Mouse (Mus musculus) heart, adult 2 months (tissue): ENCODE measurements around the gene Pafah1b3. TPM values are rescaled to one million over a fixed set of nuclear protein-coding genes. Genes with fewer than 3 reads are reported as not detected.

Experiments
- DNase-seq, 2 experiments: peaks; one replicate each; pipeline ENCODE4 v3.0.0; 2021
- H3K27ac ChIP-seq: fragments of 200-600 bp; 2 replicates; pipeline ENCODE4 v1.8.1; 2022
- H3K27me3 ChIP-seq: fragments of 200-500 bp; 2 replicates; pipeline ENCODE4 v1.6.1; 2012; ENCODE audit warnings: mild to moderate bottlenecking, low read length, inconsistent platforms, mixed read lengths; ENCODE audit not compliant: control insufficient read depth, insufficient read depth
- H3K36me3 ChIP-seq: fragments of 200-500 bp; 2 replicates; pipeline ENCODE4 v1.6.1; 2012; ENCODE audit warnings: low read length, inconsistent platforms; ENCODE audit not compliant: control insufficient read depth, insufficient read depth
- H3K4me1 ChIP-seq: fragments of 200-500 bp; 2 replicates; pipeline ENCODE4 v1.6.1; 2011; ENCODE audit warnings: low read length; ENCODE audit not compliant: control insufficient read depth, insufficient read depth
- H3K4me3 ChIP-seq: fragments of 200-600 bp; 2 replicates; pipeline ENCODE4 v1.8.1; 2022
- H3K79me2 ChIP-seq: fragments of 200-500 bp; replicated peaks from 2 replicates; pipeline ENCODE4 v1.6.1; 2012; ENCODE audit warnings: mild to moderate bottlenecking, inconsistent platforms, low read length, moderate library complexity, mixed read lengths; ENCODE audit not compliant: control insufficient read depth, insufficient read depth
- H3K9ac ChIP-seq: fragments of 200-500 bp; 2 replicates; pipeline ENCODE4 v1.6.1; 2012; ENCODE audit warnings: low read depth, mild to moderate bottlenecking, control low read depth, inconsistent platforms, low read length, mixed read lengths
- CTCF ChIP-seq: fragments of 200-600 bp; IDR thresholded peaks from 2 replicates; pipeline ENCODE4 v1.8.1; 2022; ENCODE audit warnings: antibody characterized with exemption, mild to moderate bottlenecking, moderate library complexity
- EP300 ChIP-seq: fragments of 200-500 bp; IDR thresholded peaks from 2 replicates; pipeline ENCODE4 v1.6.1; 2011; ENCODE audit warnings: low read depth, low read length, control low read depth; ENCODE audit not compliant: insufficient read depth
- POLR2A ChIP-seq: fragments of 200-500 bp; IDR thresholded peaks from 2 replicates; pipeline ENCODE4 v1.6.1; 2011; ENCODE audit warnings: mild to moderate bottlenecking, low read depth, low read length, control low read depth; ENCODE audit not compliant: insufficient read depth
- WGBS: fragments of 180-500 bp; shearing (Covaris S2); methylation state at CpG from one replicate; pipeline ENCODE4 v1.1.7; 2018; 5-methylcytosine and 5-hydroxymethylcytosine counted together
- intact Hi-C: fragments of 180-260 bp; cut with DNase I; formaldehyde crosslinking; loops from one replicate; pipeline ENCODE4 v1.15.1; 2025
- polyA plus RNA-seq: library from polyadenylated mRNA; depleted of rRNA; stranded (reverse); fragments of >200 nt; gene quantifications from 2 replicates; pipeline ENCODE4 v1.2.3, GENCODE M21; 2012
- total RNA-seq, 2 experiments: library from RNA; stranded (reverse); gene quantifications; 2 replicates each; pipeline ENCODE4 v1.2.3; 2021

The Pafah1b3 gene
- total and polyA plus RNA-seq, 3 experiments, result 2.4 to 9.3 (median 3.1) TPM

GRCm38 (mm10) chr7:25281734-25282601 lies 15.8 kb downstream of the Pafah1b3 start:
- under 1% methylated on average over 77 of the region's 108 CpGs for WGBS
- Histone ChIP-seq H3K4me3 (peak overlapping the region; percentile 87), H3K9ac (peak overlapping the region; percentile 86), H3K27ac (peak overlapping the region; percentile 98), H3K79me2 (no peaks in the 10 kb centered on the region), H3K27me3 (no peaks in the 10 kb centered on the region), H3K36me3 (peaks cover 3% of the 10 kb centered on the region; the same call in 1 of the 2 replicates), H3K4me1 (peaks cover 25% of the 10 kb centered on the region)
- DNase-seq, result peak; percentile 97 to 98
- TF ChIP-seq EP300 (peak; percentile 72; the same call in 1 of the 2 replicates), CTCF (peak; percentile 7; the same call in 1 of the 2 replicates), POLR2A (peak; percentile 93)
- intact Hi-C loops, result no loop called here

GRCm38 (mm10) chr7:25281166-25281733 lies 16.5 kb downstream of the Pafah1b3 start:
- 16% methylated on average over 12 of the region's 12 CpGs for WGBS

GRCm38 (mm10) chr7:25279861-25280791 lies 17.7 kb downstream of the Pafah1b3 start:
- TF ChIP-seq CTCF (no peak), POLR2A (0 out of 2 replicates have a peak, but pooled peaks have one; percentile 36), EP300 (peak; percentile 43; the same call in 1 of the 2 replicates)
- intact Hi-C loops, result no loop called here
- H3K4me1 ChIP-seq, result peaks cover 25% of the 10 kb centered on the region
- H3K27me3 ChIP-seq, result no peaks in the 10 kb centered on the region
- peak overlapping the region; percentile 91 for H3K4me3 ChIP-seq
- peak overlapping the region; percentile 97 for H3K27ac ChIP-seq
- WGBS, result 3% methylated on average over 6 of the region's 6 CpGs
- no peaks in the 10 kb centered on the region; the same call in none of the 2 replicates for H3K79me2 ChIP-seq
- H3K9ac ChIP-seq, result peak overlapping the region; percentile 86
- DNase-seq, result peak; percentile 80 to 83
- H3K36me3 ChIP-seq, result peaks cover 3% of the 10 kb centered on the region

More at GRCm38 (mm10) chr7:25281166-25281733, 16.5 kb downstream of the Pafah1b3 start:
- Histone ChIP-seq H3K9ac (peak overlapping the region; percentile 35), H3K27ac (peak overlapping the region; percentile 97), H3K27me3 (no peaks in the 10 kb centered on the region), H3K4me1 (peaks cover 25% of the 10 kb centered on the region), H3K79me2 (no peaks in the 10 kb centered on the region), H3K36me3 (peaks cover 3% of the 10 kb centered on the region; the same call in 1 of the 2 replicates), H3K4me3 (peak overlapping the region; percentile 35)
- peak; percentile 8 to 32 for DNase-seq
- TF ChIP-seq EP300 (no peak), CTCF (no peak)
- intact Hi-C loops, result no loop called here

- H3K4me1 ChIP-seq, result peaks cover 27% of the 10 kb centered on the region
- intact Hi-C loops, result no loop called here
- TF ChIP-seq POLR2A, result peak; percentile 49
- peak; percentile 62 for TF ChIP-seq CTCF
- TF ChIP-seq EP300, result peak; percentile 31
- peak overlapping the region; percentile 86 for H3K9ac ChIP-seq
- DNase-seq, result peak; percentile 92 to 93
- peak overlapping the region; percentile 91 for H3K4me3 ChIP-seq
- peak overlapping the region; percentile 97 for H3K27ac ChIP-seq
- H3K79me2 ChIP-seq, result peaks cover 2% of the 10 kb centered on the region
- H3K36me3 ChIP-seq, result peaks cover 3% of the 10 kb centered on the region
- H3K27me3 ChIP-seq, result no peaks in the 10 kb centered on the region
- 1% methylated on average over 48 of the region's 49 CpGs for WGBS
These were observed 18.5 kb downstream of the Pafah1b3 start for GRCm38 (mm10) chr7:25279076-25279860.
